Mouse (Mus musculus) mesoderm, embryonic 11.5 days (tissue): Measurements from ENCODE around the gene Supt6.
A peak's percentile ranks its signal among the peaks of the same experiment; 100 is the strongest.

Experiments
- DNase-seq: peaks from one replicate; pipeline ENCODE4 v3.0.0-alpha.2; 2012; ENCODE audit warnings: low read depth, low spot score

The Supt6 gene

GRCm38 (mm10) chr11:78167257-78167959 is 78.4 kb downstream of the Supt6 start:
- no peak for DNase-seq

- DNase-seq: no peak
Measured at GRCm38 (mm10) chr11:78166640-78167039, 79.1 kb downstream of the Supt6 start.

GRCm38 (mm10) chr11:78166161-78166560 is 79.6 kb downstream of the Supt6 start:
- DNase-seq: no peak

- DNase-seq: no peak
Measured at GRCm38 (mm10) chr11:78165761-78166109, 80.1 kb downstream of the Supt6 start.

GRCm38 (mm10) chr11:78164924-78165760 is 80.6 kb downstream of the Supt6 start, which contains the start of gene Traf4:
Gene Traf4, minus strand, starts transcription at chr11:78165589.
- DNase-seq: peak; percentile 91

GRCm38 (mm10) chr11:78164604-78164923 is 81.2 kb downstream of the Supt6 start:
- DNase-seq: no peak

GRCm38 (mm10) chr11:78163681-78164603 is 81.8 kb downstream of the Supt6 start:
- peak; percentile 91 for DNase-seq

- DNase-seq: no peak
Measured at GRCm38 (mm10) chr11:78163045-78163444, 82.7 kb downstream of the Supt6 start.

GRCm38 (mm10) chr11:78162504-78162903 is 83.3 kb downstream of the Supt6 start:
- no peak for DNase-seq

- no peak for DNase-seq
Measured at GRCm38 (mm10) chr11:78161968-78162367, 83.8 kb downstream of the Supt6 start.

GRCm38 (mm10) chr11:78161169-78161568 is 84.6 kb downstream of the Supt6 start:
- no peak for DNase-seq

- DNase-seq: no peak
Measured at GRCm38 (mm10) chr11:78160675-78161074, 85.1 kb downstream of the Supt6 start.

- no peak for DNase-seq
Measured at GRCm38 (mm10) chr11:78160171-78160570, 85.6 kb downstream of the Supt6 start.

GRCm38 (mm10) chr11:78159557-78159956 is 86.2 kb downstream of the Supt6 start:
- no peak for DNase-seq

GRCm38 (mm10) chr11:78159096-78159495 is 86.7 kb downstream of the Supt6 start:
- peak; percentile 93 for DNase-seq
